Mouse (Mus musculus): Measurements from ENCODE around the gene Cenpc1. TPM values are rescaled to one million over a fixed set of nuclear protein-coding genes. Genes with fewer than 3 reads are reported as not detected.

The Cenpc1 gene
- total and polyA plus RNA-seq, 3 experiments: 14.1 to 30.6 (median 20.6) TPM

GRCm38 (mm10) chr5:86069121-86069520 lies 3.7 kb upstream of the Cenpc1 start:
- in situ Hi-C loops (cut with MboI; ENCODE audit: low pct_ligation_motif_present, low pct_unique_long_range_greater_than_20kb, low sequenced_read_pairs) (loop anchor here (5.0 kb wide), 1 partner anchor 108 kb away; no protein-coding TSS in a partner anchor), dilution Hi-C loops (cut with MboI; ENCODE audit: extremely low pct_ligation_motif_present, extremely low pct_unique_long_range_greater_than_20kb, low sequenced_read_pairs) (no loop called here)
- no peak overlapping the region for H3K4me2 ChIP-seq (ENCODE audit: insufficient read depth, low read depth, poor library complexity, severe bottlenecking)
- peaks cover 5% of the 10 kb centered on the region for H3K79me2 ChIP-seq (replicated peaks; ENCODE audit: control insufficient read depth, extremely low read depth, insufficient read depth, poor library complexity, severe bottlenecking)
- H3K9ac ChIP-seq (ENCODE audit: insufficient read depth, low read depth): no peak overlapping the region
- DNase-seq (ENCODE audit: extremely low read depth): no peak
- peaks cover 4 to 8% of the 10 kb centered on the region in 2 experiments; a peak in 2 of 4 replicates for H3K4me1 ChIP-seq (ENCODE audit: control insufficient read depth in 1 of 2, insufficient read depth in 2 of 2)
- no peak overlapping the region for H3K27ac ChIP-seq (ENCODE audit: insufficient read depth, low read depth)
- TF ChIP-seq ZNF384 (IDR thresholded peaks at IDR 0.05; ENCODE audit: low read depth, low read length): no peak
- no peak overlapping the region for H3K4me3 ChIP-seq (replicated peaks in 1 of 3; ENCODE audit: low read depth in 2 of 3, low read length in 2 of 3, poor library complexity in 1 of 3)
- no peaks in the 10 kb centered on the region for H3K27me3 ChIP-seq (replicated peaks)
- H3K9me3 ChIP-seq (replicated peaks; ENCODE audit: low read length): no peaks in the 10 kb centered on the region
- no peaks in the 10 kb centered on the region for H3K36me3 ChIP-seq (replicated peaks in 1 of 2; ENCODE audit: control insufficient read depth in 1 of 2, insufficient read depth in 1 of 2, low read length in 1 of 2)

DNA sequence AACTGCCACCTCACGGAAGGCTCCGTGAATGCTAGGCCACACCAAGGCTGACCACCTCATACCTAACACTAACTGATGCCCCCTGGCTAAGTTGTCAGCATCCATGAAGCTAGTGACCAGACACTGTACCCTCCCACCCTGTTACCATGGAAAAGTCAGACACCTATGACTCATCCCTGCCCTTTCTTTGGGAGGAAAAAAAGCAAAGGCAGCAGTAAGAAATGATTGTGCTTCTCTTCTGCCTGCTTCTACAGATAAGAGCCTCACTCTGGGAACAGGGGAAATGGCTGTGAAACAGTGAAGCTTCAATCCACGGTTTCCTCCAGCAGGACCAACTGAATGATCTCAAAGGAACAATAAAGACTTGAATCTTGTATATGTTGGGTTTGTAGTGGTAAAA lies 3.1 kb upstream of the Cenpc1 start:
- in situ Hi-C loops (cut with MboI; ENCODE audit: low pct_ligation_motif_present, low pct_unique_long_range_greater_than_20kb, low sequenced_read_pairs) (loop anchor here (5.0 kb wide), 1 partner anchor 109 kb away; no protein-coding TSS in a partner anchor), dilution Hi-C loops (cut with MboI; ENCODE audit: extremely low pct_ligation_motif_present, extremely low pct_unique_long_range_greater_than_20kb, low sequenced_read_pairs) (no loop called here)
- Histone ChIP-seq H3K27ac (ENCODE audit: insufficient read depth, low read depth) (no peak overlapping the region), H3K27me3 (replicated peaks) (no peaks in the 10 kb centered on the region), H3K9ac (ENCODE audit: insufficient read depth, low read depth) (no peak overlapping the region), H3K79me2 (replicated peaks; ENCODE audit: control insufficient read depth, extremely low read depth, insufficient read depth, poor library complexity, severe bottlenecking) (peaks cover 12% of the 10 kb centered on the region), H3K9me3 (replicated peaks; ENCODE audit: low read length) (no peaks in the 10 kb centered on the region), H3K4me2 (ENCODE audit: insufficient read depth, low read depth, poor library complexity, severe bottlenecking) (no peak overlapping the region), H3K36me3 (replicated peaks in 1 of 2; ENCODE audit: control insufficient read depth in 1 of 2, insufficient read depth in 1 of 2, low read length in 1 of 2) (no peaks in the 10 kb centered on the region), H3K4me1 (ENCODE audit: control insufficient read depth in 1 of 2, insufficient read depth in 2 of 2) (peaks cover 4 to 13% of the 10 kb centered on the region in 2 experiments; a peak in 3 of 4 replicates), H3K4me3 (replicated peaks in 1 of 3; ENCODE audit: low read depth in 2 of 3, low read length in 2 of 3, poor library complexity in 1 of 3) (no peak overlapping the region)
- no peak for DNase-seq (ENCODE audit: extremely low read depth)
- TF ChIP-seq ETS1 (conservative IDR thresholded peaks at IDR 0.05; ENCODE audit: low read depth, low read length) (no peak), SMC3 (IDR thresholded peaks at IDR 0.05; ENCODE audit: low read depth, low read length) (no peak), MAFK (IDR thresholded peaks at IDR 0.05; ENCODE audit: insufficient replicate concordance, low read length) (no peak), MXI1 (IDR thresholded peaks at IDR 0.05; ENCODE audit: low read depth, low read length) (no peak), ZNF384 (IDR thresholded peaks at IDR 0.05; ENCODE audit: low read depth, low read length) (no peak), PAX5 (IDR thresholded peaks at IDR 0.05; ENCODE audit: low read length) (no peak), RCOR1 (conservative IDR thresholded peaks at IDR 0.05; ENCODE audit: low read depth, low read length) (no peak), TBP (conservative IDR thresholded peaks at IDR 0.05; ENCODE audit: low read depth, low read length) (no peak)

- H3K27ac ChIP-seq (ENCODE audit: insufficient read depth, low read depth): peak overlapping the region; percentile 30; the same call in 1 of the 2 replicates
- dilution Hi-C loops (cut with MboI; ENCODE audit: extremely low pct_ligation_motif_present, extremely low pct_unique_long_range_greater_than_20kb, low sequenced_read_pairs): no loop called here
Measured at GRCm38 (mm10) chr5:86066551-86066929, 1.2 kb upstream of the Cenpc1 start.

More at GRCm38 (mm10) chr5:86066551-86066929, 1.2 kb upstream of the Cenpc1 start:
- DNase-seq (ENCODE audit: extremely low read depth): peak; percentile 85
- H3K79me2 ChIP-seq (replicated peaks; ENCODE audit: control insufficient read depth, extremely low read depth, insufficient read depth, poor library complexity, severe bottlenecking): peaks cover 23% of the 10 kb centered on the region
- peak overlapping the region; percentile 74 to 81 (median 76) for H3K4me3 ChIP-seq (replicated peaks in 1 of 3; ENCODE audit: low read depth in 2 of 3, low read length in 2 of 3, poor library complexity in 1 of 3)
- peak overlapping the region; percentile 84 for H3K9ac ChIP-seq (ENCODE audit: insufficient read depth, low read depth)
- in situ Hi-C loops (cut with MboI; ENCODE audit: low pct_ligation_motif_present, low pct_unique_long_range_greater_than_20kb, low sequenced_read_pairs): loop anchor here (5.0 kb wide), 1 partner anchor 111 kb away; no protein-coding TSS in a partner anchor
- no peaks in the 10 kb centered on the region for H3K9me3 ChIP-seq (replicated peaks; ENCODE audit: low read length)
- peak; percentile 35; the same call in 1 of the 2 replicates for TF ChIP-seq NELFE (IDR thresholded peaks at IDR 0.05; ENCODE audit: low read depth, low read length)
- no peak for TF ChIP-seq ZNF384 (IDR thresholded peaks at IDR 0.05; ENCODE audit: low read depth, low read length)
- TF ChIP-seq TCF12 (IDR thresholded peaks at IDR 0.05; ENCODE audit: low read depth, low read length): 0 out of 2 replicates have a peak, but pooled peaks have one; percentile 2
- TF ChIP-seq RAD21 (IDR thresholded peaks at IDR 0.05; ENCODE audit: low read depth, low read length): peak; percentile 74
- no peak for TF ChIP-seq EP300 (IDR thresholded peaks at IDR 0.05; ENCODE audit: low read length)
- no peak for TF ChIP-seq USF2 (conservative IDR thresholded peaks at IDR 0.05; ENCODE audit: low read depth, low read length)
- TF ChIP-seq MYC (IDR thresholded peaks at IDR 0.05; ENCODE audit: low read depth, low read length): 0 out of 2 replicates have a peak, but pooled peaks have one; percentile 50
- TF ChIP-seq CHD2 (IDR thresholded peaks at IDR 0.05; ENCODE audit: low read length): no peak
- TF ChIP-seq CTCF (conservative IDR thresholded peaks at IDR 0.05 in 1 of 2, IDR thresholded peaks at IDR 0.05 in 1 of 2; ENCODE audit: low read depth in 2 of 2, low read length in 2 of 2): peak; percentile 64 to 83
- TF ChIP-seq SMC3 (IDR thresholded peaks at IDR 0.05; ENCODE audit: low read depth, low read length): peak; percentile 78
- TF ChIP-seq UBTF (IDR thresholded peaks at IDR 0.05; ENCODE audit: low read depth, low read length): no peak
- no peak for TF ChIP-seq JUN (IDR thresholded peaks at IDR 0.05; ENCODE audit: insufficient read depth, low read depth, low read length)
- TF ChIP-seq BHLHE40 (IDR thresholded peaks at IDR 0.05; ENCODE audit: low read depth, low read length): no peak
- no peaks in the 10 kb centered on the region for H3K36me3 ChIP-seq (replicated peaks in 1 of 2; ENCODE audit: control insufficient read depth in 1 of 2, insufficient read depth in 1 of 2, low read length in 1 of 2)
- H3K27me3 ChIP-seq (replicated peaks): no peaks in the 10 kb centered on the region
- H3K4me2 ChIP-seq (ENCODE audit: insufficient read depth, low read depth, poor library complexity, severe bottlenecking): peak overlapping the region; percentile 98
- peaks cover 4 to 20% of the 10 kb centered on the region in 2 experiments; a peak in 3 of 4 replicates for H3K4me1 ChIP-seq (ENCODE audit: control insufficient read depth in 1 of 2, insufficient read depth in 2 of 2)

All from CH12.LX (cell line).